Mouse (Mus musculus) embryonic fibroblast, embryonic 13.5 days (primary cell): ENCODE measurements around the gene Iqcf1.

Source experiments
- CTCF ChIP-seq: IDR thresholded peaks from 2 replicates; pipeline ENCODE4 v1.5.1; 2011; ENCODE audit warnings: mild to moderate bottlenecking, control low read depth, low read length, moderate library complexity, borderline replicate concordance; ENCODE audit not compliant: insufficient read depth
- POLR2A ChIP-seq: IDR thresholded peaks from 2 replicates; pipeline ENCODE4 v1.6.1; 2011; ENCODE audit warnings: low read depth, mild to moderate bottlenecking, control low read depth, low read length, moderate library complexity

GRCm38 (mm10) chr9:106456325-106457162 lies 43.2 kb upstream of the Iqcf1 start:
- TF ChIP-seq POLR2A (no peak), CTCF (no peak)
